In genomic region chr12:57544641-57545370, GRCm38 (mm10) we compare ENCODE assay signal across 8 mouse cellular contexts. TPM values are rescaled to one million over a fixed set of nuclear protein-coding genes. Genes with fewer than 3 reads are reported as not detected.
DNase-seq lines count a peak whose midpoint lies in the region; ATAC-seq and TF ChIP-seq lines count a peak whose summit lies in the region.

No protein-coding gene starts in this region.

- peaks cover 93% of the 10 kb centered on the region for H3K27me3 ChIP-seq in liver, embryonic 16.5 days (ENCODE audit: control insufficient read depth, insufficient read depth, low read depth, low read length)
- H3K27me3 ChIP-seq in neural tube, embryonic 15.5 days (replicated peaks), result peaks cover 90% of the 10 kb centered on the region

- H3K36me3 ChIP-seq in liver, embryonic 16.5 days (ENCODE audit: control insufficient read depth, insufficient read depth), result no peaks in the 10 kb centered on the region
- no peaks in the 10 kb centered on the region for H3K36me3 ChIP-seq in neural tube, embryonic 15.5 days

- peak overlapping the region; percentile 28 for H3K4me3 ChIP-seq in embryonic fibroblast, embryonic 13.5 days (ENCODE audit: insufficient read depth, low read length)
- H3K4me3 ChIP-seq in liver, embryonic 16.5 days (ENCODE audit: low read depth, low read length), result peak overlapping the region; percentile 59
- H3K4me3 ChIP-seq in neural tube, embryonic 15.5 days (replicated peaks), result peak overlapping the region; percentile 38

- H3K4me1 ChIP-seq in embryonic fibroblast, embryonic 13.5 days (ENCODE audit: control insufficient read depth, insufficient read depth, low read length), result no peaks in the 10 kb centered on the region
- H3K4me1 ChIP-seq in liver, embryonic 16.5 days (ENCODE audit: control insufficient read depth, low read depth, low read length), result no peaks in the 10 kb centered on the region; the same call in none of the 2 replicates
- H3K4me1 ChIP-seq in neural tube, embryonic 15.5 days, result peaks cover 28% of the 10 kb centered on the region

- intact Hi-C loops in left cerebral cortex, postnatal 25 days (cut with DNase I), result loop anchor here (2.0 to 10.0 kb wide), 3 partner anchors 263 to 850 kb away; no protein-coding TSS in a partner anchor

- H3K9ac ChIP-seq in liver, embryonic 16.5 days (ENCODE audit: low read depth, low read length), result peak overlapping the region; percentile 51
- no peak overlapping the region for H3K9ac ChIP-seq in neural tube, embryonic 15.5 days (replicated peaks)

- ATAC-seq in liver, embryonic 16.5 days (ENCODE audit: low read depth), result no peak
- no peak for ATAC-seq in neural tube, embryonic 15.5 days (ENCODE audit: low FRiP score)

- peak; percentile 37 to 40 for DNase-seq in left cerebral cortex, postnatal 25 days (ENCODE audit: low spot score in 2 of 2)
- DNase-seq in left cerebral cortex, adult 9 months (ENCODE audit: low spot score in 2 of 2), result no peak
- DNase-seq in adrenal gland, postnatal 14 days, result peak; percentile 75
- DNase-seq in induced T-regulatory cell, adult 2 months (ENCODE audit: low read depth), result peak; percentile 62
- no peak for DNase-seq in spleen, postnatal 14 days (ENCODE audit: low spot score in 2 of 2)

- 1% methylated on average over 31 of the region's 31 CpGs for WGBS in liver, embryonic 16.5 days (ENCODE audit: insufficient replicate concordance)
- under 1% methylated on average over 31 of the region's 31 CpGs for WGBS in neural tube, embryonic 15.5 days

- peak overlapping the region; percentile 58 for H3K4me2 ChIP-seq in liver, embryonic 16.5 days (ENCODE audit: low read depth, low read length)
- peak overlapping the region; percentile 79 for H3K4me2 ChIP-seq in neural tube, embryonic 15.5 days

- TF ChIP-seq CTCF in embryonic fibroblast, embryonic 13.5 days (IDR thresholded peaks at IDR 0.05; ENCODE audit: borderline replicate concordance, insufficient read depth, low read length), result no peak

- no peaks in the 10 kb centered on the region for H3K9me3 ChIP-seq in liver, embryonic 16.5 days (replicated peaks; ENCODE audit: control insufficient read depth, low read length)
- no peaks in the 10 kb centered on the region for H3K9me3 ChIP-seq in neural tube, embryonic 15.5 days (replicated peaks)

- TF ChIP-seq POLR2A in embryonic fibroblast, embryonic 13.5 days (IDR thresholded peaks at IDR 0.05; ENCODE audit: low read depth, low read length), result no peak

- H3K27ac ChIP-seq in embryonic fibroblast, embryonic 13.5 days (ENCODE audit: insufficient read depth, low read length), result no peak overlapping the region
- H3K27ac ChIP-seq in liver, embryonic 16.5 days (ENCODE audit: low read length), result peak overlapping the region; percentile 50
- H3K27ac ChIP-seq in neural tube, embryonic 15.5 days (replicated peaks), result no peak overlapping the region

RNA-seq across cellular contexts. Expression of gene Foxa1, which starts 1.9 kb away (rescaled TPM):
- total RNA-seq in left cerebral cortex, postnatal 25 days (2021), result under 1 TPM in 1 of 2 experiments, not detected in 1; 0.18 TPM
- total RNA-seq in adrenal gland, postnatal 14 days (2021), result 0.11 and 1.9 TPM in 2 replicates
- 1.2 and 1.3 TPM in 2 replicates for polyA plus RNA-seq in embryonic fibroblast, embryonic 13.5 days (2011; ENCODE audit: insufficient read length, low read depth, missing spikeins)
- polyA plus RNA-seq in liver, embryonic 16.5 days (2015; fragmentation: Nextera tagmentation; extraction: Ambion mirVana), result 0.72 and 0.74 TPM in 2 replicates
- 0.40 and 1.1 TPM in 2 replicates for polyA plus RNA-seq in neural tube, embryonic 15.5 days (2015; fragmentation: Nextera tagmentation; extraction: Ambion mirVana)

RNA-seq across cellular contexts. Expression of gene Ttc6, which starts 19.1 kb away (rescaled TPM):
- under 1 TPM; 0.09 to 0.46 TPM for total RNA-seq in left cerebral cortex, postnatal 25 days (2021)
- not detected in 2 replicates for total RNA-seq in adrenal gland, postnatal 14 days (2021)
- polyA plus RNA-seq in embryonic fibroblast, embryonic 13.5 days (2011; ENCODE audit: insufficient read length, low read depth, missing spikeins), result 0.12 and 0.35 TPM in 2 replicates
- 0.06 and 0.08 TPM in 2 replicates for polyA plus RNA-seq in liver, embryonic 16.5 days (2015; fragmentation: Nextera tagmentation; extraction: Ambion mirVana)
- 0.75 and 0.83 TPM in 2 replicates for polyA plus RNA-seq in neural tube, embryonic 15.5 days (2015; fragmentation: Nextera tagmentation; extraction: Ambion mirVana)

Comparison
In these comparisons a context has a peak if more than half of its experiments do, and no peak if none do; other contexts are left out.
1. DNase-seq: peak in left cerebral cortex, postnatal 25 days (2 of 2), adrenal gland, postnatal 14 days (single experiment) and induced T-regulatory cell, adult 2 months (single experiment); none in left cerebral cortex, adult 9 months (0 of 2) and spleen, postnatal 14 days (0 of 2).
2. Peak in every context shown above with its lines, with median percentiles within 50 percentile points of each other: H3K4me3 ChIP-seq.